Mouse (Mus musculus): Measurements from ENCODE around the gene Trex2.

DNA sequence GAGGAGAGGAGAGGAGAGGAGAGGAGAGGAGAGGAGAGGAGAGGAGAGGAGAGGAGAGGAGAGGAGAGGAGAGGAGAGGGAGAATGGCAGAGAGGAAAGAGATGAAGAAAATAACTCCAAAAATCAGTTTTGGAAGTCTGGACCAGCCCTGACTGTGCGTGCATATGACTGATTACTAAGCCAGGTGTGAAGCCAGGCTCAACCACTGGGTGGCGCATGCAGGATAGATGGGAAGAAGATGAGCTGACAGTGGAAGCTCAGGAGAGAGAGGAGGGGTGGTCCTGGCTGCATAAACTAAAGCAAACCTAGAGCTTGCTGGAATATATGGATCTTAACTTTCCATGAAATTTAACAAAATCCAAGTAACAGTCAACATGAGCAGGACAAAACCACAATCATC, 16.8 kb upstream of the Trex2 start:
- TF ChIP-seq POLR2A (IDR thresholded peaks at IDR 0.05; ENCODE audit: borderline replicate concordance, extremely low read depth, insufficient read depth, insufficient read length, poor library complexity, severe bottlenecking) (no peak), CTCF (IDR thresholded peaks at IDR 0.05; ENCODE audit: borderline replicate concordance, extremely low read depth, insufficient read depth, insufficient read length) (peak; percentile 79)
